Mouse (Mus musculus) CH12.LX (cell line): Measurements from ENCODE around the gene Mrpl51. TPM values are rescaled to one million over a fixed set of nuclear protein-coding genes. Genes with fewer than 3 reads are reported as not detected.
A peak's percentile ranks its signal among the peaks of the same experiment; 100 is the strongest.

Source experiments
- DNase-seq: peaks from one replicate; pipeline ENCODE4 v3.0.0-alpha.2; 2013; ENCODE audit errors: extremely low read depth
- H3K27ac ChIP-seq: 2 replicates; pipeline ENCODE4 v1.5.1; 2012; ENCODE audit warnings: low read depth, mild to moderate bottlenecking, control low read depth, moderate library complexity; ENCODE audit not compliant: insufficient read depth
- H3K27me3 ChIP-seq: replicated peaks from 2 replicates; pipeline ENCODE3; 2012; ENCODE audit warnings: inconsistent platforms
- H3K36me3 ChIP-seq, 2 experiments: replicated peaks in 1 of 2; 2 replicates each; pipeline versions ENCODE3 to v1.6.1; 2012; ENCODE audit warnings: inconsistent platforms in 1 of 2, low read length in 1 of 2, mild to moderate bottlenecking in 1 of 2, mixed read lengths in 1 of 2, moderate library complexity in 1 of 2; ENCODE audit not compliant: control insufficient read depth in 1 of 2, insufficient read depth in 1 of 2
- H3K4me1 ChIP-seq, 2 experiments: 2 replicates each; pipeline ENCODE4 v1.6.1; 2012; ENCODE audit warnings: inconsistent platforms in 1 of 2, moderate library complexity in 1 of 2; ENCODE audit not compliant: insufficient read depth in 2 of 2, control insufficient read depth in 1 of 2
- H3K4me2 ChIP-seq: 2 replicates; pipeline ENCODE4 v1.6.1; 2012; ENCODE audit warnings: low read depth, mild to moderate bottlenecking, control low read depth; ENCODE audit not compliant: poor library complexity, insufficient read depth, severe bottlenecking
- H3K4me3 ChIP-seq, 3 experiments: fragments of 150-350 bp in 1 of 3; sonication (generic) in 1 of 3; replicated peaks in 1 of 3; 2 replicates each; pipeline versions ENCODE3 to v1.5.1; 2011 to 2012; ENCODE audit warnings: low read depth in 2 of 3, low read length in 2 of 3, mild to moderate bottlenecking in 2 of 3, moderate library complexity in 2 of 3, control low read depth in 1 of 3, improper control_type of control experiment in 1 of 3, inconsistent platforms in 1 of 3, mixed read lengths in 1 of 3; ENCODE audit not compliant: poor library complexity in 1 of 3
- H3K79me2 ChIP-seq: replicated peaks from 2 replicates; pipeline ENCODE4 v1.6.1; 2012; ENCODE audit warnings: mild to moderate bottlenecking, moderate library complexity; ENCODE audit not compliant: control insufficient read depth, poor library complexity, insufficient read depth, severe bottlenecking; ENCODE audit errors: extremely low read depth
- H3K9ac ChIP-seq: 2 replicates; pipeline ENCODE4 v1.6.1; 2012; ENCODE audit warnings: low read depth, mild to moderate bottlenecking, control low read depth, moderate library complexity; ENCODE audit not compliant: insufficient read depth
- H3K9me3 ChIP-seq: replicated peaks from 2 replicates; pipeline ENCODE3; 2012; ENCODE audit warnings: low read length, inconsistent platforms, mixed read lengths
- BHLHE40 ChIP-seq: IDR thresholded peaks from 2 replicates; pipeline ENCODE4 v1.6.1; 2011; ENCODE audit warnings: mild to moderate bottlenecking, low read depth, low read length, improper control_type of control experiment
- CHD1 ChIP-seq: IDR thresholded peaks from 2 replicates; pipeline ENCODE4 v1.6.1; 2012; ENCODE audit warnings: low read depth, low read length, improper control_type of control experiment, inconsistent platforms
- CHD2 ChIP-seq: IDR thresholded peaks from 2 replicates; pipeline ENCODE4 v1.6.1; 2011; ENCODE audit warnings: low read length, improper control_type of control experiment
- CTCF ChIP-seq, 2 experiments: IDR thresholded peaks in 1 of 2; conservative IDR thresholded peaks in 1 of 2; 2 replicates each; pipeline ENCODE4 v1.5.1; 2011 to 2012; ENCODE audit warnings: low read depth in 2 of 2, low read length in 2 of 2, improper control_type of control experiment in 1 of 2, inconsistent platforms in 1 of 2, mild to moderate bottlenecking in 1 of 2, moderate library complexity in 1 of 2
- E2F4 ChIP-seq: IDR thresholded peaks from 2 replicates; pipeline ENCODE4 v1.6.1; 2011; ENCODE audit warnings: low read depth, low read length, improper control_type of control experiment; ENCODE audit not compliant: insufficient replicate concordance
- ELF1 ChIP-seq: IDR thresholded peaks from 2 replicates; pipeline ENCODE4 v1.6.1; 2014; ENCODE audit warnings: low read depth, mild to moderate bottlenecking, inconsistent platforms, low read length, improper control_type of control experiment
- EP300 ChIP-seq: IDR thresholded peaks from 2 replicates; pipeline ENCODE4 v1.6.1; 2011; ENCODE audit warnings: low read length, improper control_type of control experiment
- ETS1 ChIP-seq: conservative IDR thresholded peaks from 2 replicates; pipeline ENCODE4 v1.6.1; 2012; ENCODE audit warnings: low read depth, mild to moderate bottlenecking, inconsistent platforms, low read length, improper control_type of control experiment, moderate library complexity
- GABPA ChIP-seq: IDR thresholded peaks from 2 replicates; pipeline ENCODE4 v1.6.1; 2012; ENCODE audit warnings: low read depth, low read length, improper control_type of control experiment, inconsistent platforms; ENCODE audit not compliant: insufficient replicate concordance
- HCFC1 ChIP-seq: IDR thresholded peaks from 2 replicates; pipeline ENCODE4 v1.6.1; 2012; ENCODE audit warnings: low read depth, mild to moderate bottlenecking, inconsistent platforms, low read length, improper control_type of control experiment
- IRF4 ChIP-seq: IDR thresholded peaks from 2 replicates; pipeline ENCODE4 v1.6.1; 2014; ENCODE audit warnings: low read depth, mild to moderate bottlenecking, inconsistent platforms, low read length, improper control_type of control experiment
- JUN ChIP-seq: IDR thresholded peaks from 2 replicates; pipeline ENCODE4 v1.6.1; 2011; ENCODE audit warnings: low read depth, mild to moderate bottlenecking, low read length, improper control_type of control experiment, moderate library complexity; ENCODE audit not compliant: insufficient read depth
- JUND ChIP-seq: conservative IDR thresholded peaks from 2 replicates; pipeline ENCODE4 v1.6.1; 2011; ENCODE audit warnings: low read depth, low read length, improper control_type of control experiment
- KAT2A ChIP-seq: IDR thresholded peaks from 2 replicates; pipeline ENCODE4 v1.6.1; 2012; ENCODE audit warnings: low read length, improper control_type of control experiment, inconsistent platforms; ENCODE audit not compliant: insufficient replicate concordance
- MAFK ChIP-seq: IDR thresholded peaks from 2 replicates; pipeline ENCODE4 v1.6.1; 2011; ENCODE audit warnings: low read length, improper control_type of control experiment; ENCODE audit not compliant: insufficient replicate concordance
- MAX ChIP-seq: IDR thresholded peaks from 2 replicates; pipeline ENCODE4 v1.6.1; 2011; ENCODE audit warnings: low read length, improper control_type of control experiment
- MAZ ChIP-seq: IDR thresholded peaks from 2 replicates; pipeline ENCODE4 v1.6.1; 2012; ENCODE audit warnings: low read depth, mild to moderate bottlenecking, inconsistent platforms, low read length, improper control_type of control experiment, moderate library complexity
- MEF2A ChIP-seq: IDR thresholded peaks from 2 replicates; pipeline ENCODE4 v1.6.1; 2014; ENCODE audit warnings: low read depth, mild to moderate bottlenecking, inconsistent platforms, low read length, improper control_type of control experiment, borderline replicate concordance
- MXI1 ChIP-seq: IDR thresholded peaks from 2 replicates; pipeline ENCODE4 v1.6.1; 2011; ENCODE audit warnings: mild to moderate bottlenecking, low read depth, low read length, improper control_type of control experiment
- MYC ChIP-seq: IDR thresholded peaks from 2 replicates; pipeline ENCODE4 v1.6.1; 2011; ENCODE audit warnings: low read depth, mild to moderate bottlenecking, improper control_type of control experiment, low read length
- NELFE ChIP-seq: IDR thresholded peaks from 2 replicates; pipeline ENCODE4 v1.6.1; 2011; ENCODE audit warnings: low read depth, low read length, improper control_type of control experiment
- NRF1 ChIP-seq: IDR thresholded peaks from 2 replicates; pipeline ENCODE4 v1.6.1; 2014; ENCODE audit warnings: low read depth, mild to moderate bottlenecking, inconsistent platforms, low read length, improper control_type of control experiment, moderate library complexity
- PAX5 ChIP-seq: IDR thresholded peaks from 2 replicates; pipeline ENCODE4 v1.6.1; 2012; ENCODE audit warnings: low read length, inconsistent platforms, mixed read lengths
- POLR2A ChIP-seq: IDR thresholded peaks from 2 replicates; pipeline ENCODE4 v1.6.1; 2011; ENCODE audit warnings: low read depth, mild to moderate bottlenecking, improper control_type of control experiment, low read length
- POLR2AphosphoS2 ChIP-seq: IDR thresholded peaks from 2 replicates; pipeline ENCODE4 v1.6.1; 2011; ENCODE audit warnings: low read depth, low read length, improper control_type of control experiment
- RAD21 ChIP-seq: IDR thresholded peaks from 2 replicates; pipeline ENCODE4 v1.6.1; 2011; ENCODE audit warnings: low read depth, mild to moderate bottlenecking, low read length, improper control_type of control experiment, moderate library complexity
- RCOR1 ChIP-seq: conservative IDR thresholded peaks from 2 replicates; pipeline ENCODE4 v1.6.1; 2012; ENCODE audit warnings: low read depth, mild to moderate bottlenecking, inconsistent platforms, low read length, improper control_type of control experiment
- SIN3A ChIP-seq: IDR thresholded peaks from 2 replicates; pipeline ENCODE4 v1.6.1; 2012; ENCODE audit warnings: low read length, improper control_type of control experiment, inconsistent platforms
- SMC3 ChIP-seq: IDR thresholded peaks from 2 replicates; pipeline ENCODE4 v1.6.1; 2011; ENCODE audit warnings: low read depth, low read length, improper control_type of control experiment
- TBP ChIP-seq: conservative IDR thresholded peaks from 2 replicates; pipeline ENCODE4 v1.6.1; 2011; ENCODE audit warnings: low read depth, low read length, improper control_type of control experiment
- TCF12 ChIP-seq: IDR thresholded peaks from 2 replicates; pipeline ENCODE4 v1.6.1; 2014; ENCODE audit warnings: low read depth, mild to moderate bottlenecking, inconsistent platforms, low read length, improper control_type of control experiment
- UBTF ChIP-seq: IDR thresholded peaks from 2 replicates; pipeline ENCODE4 v1.6.1; 2012; ENCODE audit warnings: low read depth, mild to moderate bottlenecking, inconsistent platforms, low read length, improper control_type of control experiment, moderate library complexity
- USF1 ChIP-seq: IDR thresholded peaks from 2 replicates; pipeline ENCODE4 v1.6.1; 2014; ENCODE audit warnings: low read depth, mild to moderate bottlenecking, inconsistent platforms, low read length, improper control_type of control experiment
- USF2 ChIP-seq: conservative IDR thresholded peaks from 2 replicates; pipeline ENCODE4 v1.6.1; 2011; ENCODE audit warnings: low read depth, low read length, improper control_type of control experiment
- ZC3H11A ChIP-seq: IDR thresholded peaks from 2 replicates; pipeline ENCODE4 v1.6.1; 2012; ENCODE audit warnings: low read depth, mild to moderate bottlenecking, inconsistent platforms, low read length, improper control_type of control experiment
- ZKSCAN1 ChIP-seq: IDR thresholded peaks from 2 replicates; pipeline ENCODE4 v1.6.1; 2012; ENCODE audit warnings: low read depth, inconsistent platforms, low read length, improper control_type of control experiment, borderline replicate concordance
- ZMIZ1 ChIP-seq: IDR thresholded peaks from 2 replicates; pipeline ENCODE4 v1.6.1; 2012; ENCODE audit warnings: low read depth, mild to moderate bottlenecking, inconsistent platforms, low read length, improper control_type of control experiment
- ZNF384 ChIP-seq: IDR thresholded peaks from 2 replicates; pipeline ENCODE4 v1.6.1; 2012; ENCODE audit warnings: low read depth, low read length, improper control_type of control experiment, inconsistent platforms
- dilution Hi-C: fragments of 300-500 bp; cut with MboI; formaldehyde crosslinking; loops from 2 replicates; pipeline ENCODE4 v1.14.3; 2020; ENCODE audit warnings: low sequenced_read_pairs; ENCODE audit not compliant: extremely low pct_unique_long_range_greater_than_20kb, extremely low pct_ligation_motif_present
- in situ Hi-C: fragments of 300-500 bp; cut with MboI; formaldehyde crosslinking; loops from 3 replicates; pipeline ENCODE4 v1.14.3; 2019; ENCODE audit warnings: low sequenced_read_pairs, low pct_ligation_motif_present, low pct_unique_long_range_greater_than_20kb, mixed read lengths
- polyA plus RNA-seq: library from polyadenylated mRNA; unstranded; fragments of >175 nt; gene quantifications from 2 replicates; pipeline ENCODE4 v1.2.1, GENCODE M21; 2012; ENCODE audit warnings: low read depth; ENCODE audit not compliant: insufficient read length
- total RNA-seq, 2 experiments: library from RNA; depleted of rRNA; stranded (reverse); fragments of 300-350 nt in 1 of 2; fragments of >200 nt in 1 of 2; gene quantifications; 2 replicates each; pipeline ENCODE4 v1.2.3; 2012 to 2014

Mrpl51 gene
- total and polyA plus RNA-seq, 3 experiments, result 120 to 184 (median 161) TPM

DNA sequence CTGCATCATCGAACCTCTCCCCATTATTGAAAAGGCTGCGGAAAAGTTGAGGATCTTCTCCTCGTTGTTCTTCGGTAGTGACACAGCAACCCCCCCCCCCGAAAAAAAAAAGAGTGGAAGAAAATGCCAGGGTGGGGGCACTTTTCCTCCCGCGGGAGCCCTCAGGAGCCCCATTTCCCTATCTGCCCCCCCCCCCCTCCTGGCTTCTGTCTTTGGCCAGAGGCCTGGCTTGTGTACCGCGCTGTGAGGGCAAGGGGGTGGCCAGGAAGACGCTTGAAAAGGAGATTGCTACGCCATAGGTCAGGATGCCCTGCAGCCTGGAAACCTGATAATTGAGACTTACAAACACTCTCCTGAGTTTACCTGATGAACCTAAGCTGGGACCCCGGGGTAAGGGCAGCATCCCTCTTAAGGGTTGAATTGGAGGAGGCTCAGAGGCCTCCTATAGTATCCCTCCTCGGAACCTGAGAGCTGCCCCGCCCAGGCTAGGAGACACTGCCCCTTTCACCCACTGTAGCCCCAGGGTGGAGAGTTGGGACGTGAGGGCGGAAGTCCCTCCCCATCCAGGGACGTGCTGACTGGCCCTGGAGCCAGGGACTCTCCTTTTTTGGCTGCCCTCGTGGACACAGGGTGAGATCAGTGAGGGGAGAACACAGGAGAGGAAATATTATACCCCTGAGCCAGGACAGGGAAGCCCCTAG, 25.4 kb upstream of the Mrpl51 start, which contains the start of gene Gapdh:
TSS of gene Gapdh (minus strand) at position 417 of the 701 bp plus-strand sequence.
- peaks cover 59 to 71% of the 10 kb centered on the region in 2 experiments for H3K36me3 ChIP-seq
- H3K4me1 ChIP-seq, result peaks cover 11 to 28% of the 10 kb centered on the region in 2 experiments
- peak within 1 kb of the TSS; percentile 75 to 100 (median 87) for H3K4me3 ChIP-seq
- no peak for TF ChIP-seq EP300
- no peak for TF ChIP-seq CHD1
- TF ChIP-seq BHLHE40, result no peak
- no peak; the same call in 1 of the 2 replicates for TF ChIP-seq MEF2A
- TF ChIP-seq JUND, result no peak
- TF ChIP-seq HCFC1, result peak; percentile 56; the same call in 1 of the 2 replicates
- TF ChIP-seq ZNF384, result no peak
- TF ChIP-seq MXI1, result peak; percentile 22; the same call in 1 of the 2 replicates
- peak; percentile 11; the same call in 1 of the 2 replicates for TF ChIP-seq RCOR1
- TF ChIP-seq RAD21, result no peak
- no peak for TF ChIP-seq ZC3H11A
- no peak for TF ChIP-seq UBTF
- no peak for TF ChIP-seq GABPA
- TF ChIP-seq PAX5, result no peak
- TF ChIP-seq E2F4, result no peak
- TF ChIP-seq CHD2, result no peak
- peak; percentile 82 for TF ChIP-seq ELF1
- peak; percentile 74; the same call in 1 of the 2 replicates for TF ChIP-seq POLR2A
- 0 out of 2 replicates have a peak, but pooled peaks have one; percentile 23 for TF ChIP-seq NRF1
- TF ChIP-seq CTCF (conservative IDR thresholded peaks at IDR 0.05 in 1 of 2, IDR thresholded peaks at IDR 0.05 in 1 of 2; ENCODE audit: low read depth in 2 of 2, low read length in 2 of 2), result no peak
- peak; percentile 14; the same call in 1 of the 2 replicates for TF ChIP-seq TBP
- peak; percentile 64 for TF ChIP-seq NELFE
- no peak for TF ChIP-seq POLR2AphosphoS2
- TF ChIP-seq MYC, result peak; percentile 73; the same call in 1 of the 2 replicates
- no peak for TF ChIP-seq MAZ
- TF ChIP-seq TCF12, result peak; percentile 75; the same call in 1 of the 2 replicates
- TF ChIP-seq ZMIZ1, result 0 out of 2 replicates have a peak, but pooled peaks have one; percentile 27
- TF ChIP-seq SMC3, result no peak
- no peak for TF ChIP-seq ZKSCAN1
- TF ChIP-seq SIN3A, result peak; percentile 61; the same call in 1 of the 2 replicates
- TF ChIP-seq USF2, result no peak
- peak; percentile 59; the same call in 1 of the 2 replicates for TF ChIP-seq MAX
- TF ChIP-seq MAFK, result no peak
- TF ChIP-seq JUN, result no peak
- TF ChIP-seq USF1, result no peak
- no peak for TF ChIP-seq IRF4
- TF ChIP-seq ETS1, result no peak
- no peak for TF ChIP-seq KAT2A
- dilution Hi-C loops (no loop called here), in situ Hi-C loops (no loop called here)
- H3K9ac ChIP-seq, result peak within 1 kb of the TSS; percentile 90
- no peaks in the 10 kb centered on the region for H3K9me3 ChIP-seq
- DNase-seq, result peak; percentile 81
- peak within 1 kb of the TSS; percentile 81 for H3K4me2 ChIP-seq
- no peaks in the 10 kb centered on the region for H3K27me3 ChIP-seq
- peaks cover 21% of the 10 kb centered on the region for H3K79me2 ChIP-seq
- H3K27ac ChIP-seq, result peak within 1 kb of the TSS; percentile 83
